Comparison of ENCODE assay signal across 26 mouse cellular contexts in the genomic region with DNA sequence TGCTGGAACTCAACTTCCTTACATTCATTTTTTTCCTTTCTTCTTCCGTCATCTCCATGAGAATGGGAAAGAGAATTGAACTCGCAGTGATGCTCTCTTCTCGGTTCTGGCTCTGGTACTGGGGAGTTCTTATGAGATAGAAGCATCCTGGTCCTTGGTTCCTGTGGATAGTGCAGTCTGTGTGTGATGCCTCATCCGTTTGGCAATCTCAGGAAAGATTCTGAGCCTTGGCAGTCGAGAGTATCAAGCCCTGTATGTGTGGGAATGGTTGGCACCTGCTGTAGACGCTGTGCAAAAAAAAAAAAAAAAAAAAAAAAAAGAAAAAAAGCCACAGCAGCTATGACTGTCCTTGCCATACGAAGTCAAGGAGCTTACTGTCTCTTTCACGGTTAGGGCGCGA. TPM values are rescaled to one million over a fixed set of nuclear protein-coding genes. Genes with fewer than 3 reads are reported as not detected.
A peak's percentile ranks its signal among the peaks of the same experiment; 100 is the strongest.
DNase-seq lines count a peak whose midpoint lies in the region; ATAC-seq lines count a peak whose summit lies in the region.
"Had no signal": no experiment of that assay in that cellular context is flagged by ENCODE, and none has a peak within 500 bp of the region (broad histone marks: within the 10 kb centered on the region; RNA-seq: fewer than 3 reads in every experiment).

No protein-coding gene starts in this region.

- H3K4me1 ChIP-seq in forebrain, embryonic 16.5 days (replicated peaks; ENCODE audit: control insufficient read depth, insufficient read depth, low read length): no peaks in the 10 kb centered on the region
- peaks cover 3% of the 10 kb centered on the region; the same call in 1 of the 2 replicates for H3K4me1 ChIP-seq in forebrain, embryonic 13.5 days
- H3K4me1 ChIP-seq in hindbrain, embryonic 16.5 days (ENCODE audit: control insufficient read depth, insufficient read depth, low read depth, low read length): peaks cover 7% of the 10 kb centered on the region; the same call in 1 of the 2 replicates
- H3K4me1 ChIP-seq in hindbrain, embryonic 14.5 days (replicated peaks; ENCODE audit: control insufficient read depth, insufficient read depth, low read length): peaks cover 12% of the 10 kb centered on the region; the same call in 1 of the 2 replicates
- H3K4me1 ChIP-seq: embryonic facial prominence, embryonic 13.5 days; heart, embryonic 15.5 days; intestine, embryonic 15.5 days; limb, embryonic 15.5 days had no signal

- no peak overlapping the region for H3K4me3 ChIP-seq in forebrain, embryonic 16.5 days (replicated peaks; ENCODE audit: low read length)
- H3K4me3 ChIP-seq in forebrain, embryonic 13.5 days: no peak overlapping the region
- H3K4me3 ChIP-seq in hindbrain, embryonic 16.5 days (ENCODE audit: low read length): no peak overlapping the region
- no peak overlapping the region for H3K4me3 ChIP-seq in hindbrain, embryonic 14.5 days (replicated peaks; ENCODE audit: low read length)
- H3K4me3 ChIP-seq: embryonic facial prominence, embryonic 13.5 days; erythroblast, embryonic 14.5 days; gastrocnemius, adult 2 months; heart, embryonic 15.5 days; hindbrain, embryonic 15.5 days; intestine, embryonic 15.5 days; limb, embryonic 15.5 days; midbrain, embryonic 12.5 days; neural tube, embryonic 15.5 days had no signal

- WGBS in forebrain, embryonic 16.5 days: 71% methylated on average over 10 of the region's 10 CpGs
- WGBS in forebrain, embryonic 13.5 days: 79% methylated on average over 10 of the region's 10 CpGs
- WGBS in hindbrain, embryonic 16.5 days: 73% methylated on average over 10 of the region's 10 CpGs
- WGBS in hindbrain, embryonic 14.5 days: 81% methylated on average over 10 of the region's 10 CpGs

- no peak overlapping the region for H3K9ac ChIP-seq in forebrain, embryonic 16.5 days (replicated peaks; ENCODE audit: low read depth, low read length)
- H3K9ac ChIP-seq in forebrain, embryonic 13.5 days: no peak overlapping the region
- no peak overlapping the region for H3K9ac ChIP-seq in hindbrain, embryonic 16.5 days (ENCODE audit: low read depth, low read length)
- no peak overlapping the region for H3K9ac ChIP-seq in hindbrain, embryonic 14.5 days
- H3K9ac ChIP-seq: embryonic facial prominence, embryonic 13.5 days; heart, embryonic 15.5 days; hindbrain, embryonic 15.5 days; intestine, embryonic 15.5 days; limb, embryonic 15.5 days; liver, embryonic 14.5 days; lung, embryonic 14.5 days; midbrain, embryonic 12.5 days; neural tube, embryonic 15.5 days had no signal

- no peak overlapping the region; the same call in 1 of the 2 replicates for H3K27ac ChIP-seq in forebrain, embryonic 16.5 days (ENCODE audit: low read length)
- H3K27ac ChIP-seq in forebrain, embryonic 13.5 days: no peak overlapping the region
- H3K27ac ChIP-seq in hindbrain, embryonic 16.5 days (ENCODE audit: low read depth, low read length): no peak overlapping the region
- no peak overlapping the region for H3K27ac ChIP-seq in hindbrain, embryonic 14.5 days
- H3K27ac ChIP-seq: embryonic facial prominence, embryonic 13.5 days; gastrocnemius, adult 2 months; heart, embryonic 15.5 days; hindbrain, embryonic 15.5 days; intestine, embryonic 15.5 days; limb, embryonic 15.5 days; liver, embryonic 14.5 days; midbrain, embryonic 12.5 days; neural tube, embryonic 15.5 days; stomach, postnatal 0 days had no signal

- no peak overlapping the region for H3K4me2 ChIP-seq in forebrain, embryonic 16.5 days (ENCODE audit: low read length)
- H3K4me2 ChIP-seq in forebrain, embryonic 13.5 days: no peak overlapping the region
- no peak overlapping the region for H3K4me2 ChIP-seq in hindbrain, embryonic 16.5 days (ENCODE audit: low read length)
- H3K4me2 ChIP-seq in hindbrain, embryonic 14.5 days (replicated peaks): no peak overlapping the region
- H3K4me2 ChIP-seq: embryonic facial prominence, embryonic 13.5 days; heart, embryonic 15.5 days; hindbrain, embryonic 15.5 days; intestine, embryonic 15.5 days; limb, embryonic 15.5 days; lung, embryonic 14.5 days; midbrain, embryonic 12.5 days; neural tube, embryonic 15.5 days had no signal

- peak; percentile 63; the same call in 1 of the 2 replicates for ATAC-seq in forebrain, embryonic 16.5 days
- ATAC-seq in forebrain, embryonic 13.5 days: no peak
- ATAC-seq in hindbrain, embryonic 16.5 days: no peak
- ATAC-seq in hindbrain, embryonic 14.5 days (ENCODE audit: low FRiP score): no peak
- ATAC-seq: intestine, embryonic 15.5 days had no signal

- no peaks in the 10 kb centered on the region for H3K36me3 ChIP-seq in forebrain, embryonic 16.5 days (ENCODE audit: control insufficient read depth, insufficient read depth)
- no peaks in the 10 kb centered on the region for H3K36me3 ChIP-seq in forebrain, embryonic 13.5 days (ENCODE audit: poor library complexity, severe bottlenecking)
- no peaks in the 10 kb centered on the region for H3K36me3 ChIP-seq in hindbrain, embryonic 16.5 days (ENCODE audit: control insufficient read depth, insufficient read depth, low read length)
- H3K36me3 ChIP-seq in hindbrain, embryonic 14.5 days (replicated peaks; ENCODE audit: control insufficient read depth, insufficient read depth): no peaks in the 10 kb centered on the region
- H3K36me3 ChIP-seq: embryonic facial prominence, embryonic 13.5 days; heart, embryonic 15.5 days; hindbrain, embryonic 15.5 days; intestine, embryonic 15.5 days; limb, embryonic 15.5 days; midbrain, embryonic 12.5 days; neural tube, embryonic 15.5 days had no signal

- peak; percentile 57 for DNase-seq in right cerebral cortex, adult 18-20 months
- no peak for DNase-seq in right cerebral cortex, postnatal 25 days
- DNase-seq in cerebellum, postnatal 10 days: peak; percentile 63 to 64
- DNase-seq in hindbrain, embryonic 14.5 days (ENCODE audit: low spot score): no peak
- DNase-seq: adrenal gland, adult 2 months; B cell, adult 2 months; embryo, embryonic 11 days; gastrocnemius, adult 2 months; heart, postnatal 36 days; kidney, adult 8-10 months; kidney, postnatal 10 days; left cerebral cortex, postnatal 4 days; lung, embryonic 14.5 days had no signal

- no peaks in the 10 kb centered on the region for H3K27me3 ChIP-seq in forebrain, embryonic 16.5 days (replicated peaks; ENCODE audit: control insufficient read depth, insufficient read depth, low read length)
- no peaks in the 10 kb centered on the region for H3K27me3 ChIP-seq in forebrain, embryonic 13.5 days
- H3K27me3 ChIP-seq in hindbrain, embryonic 16.5 days (replicated peaks; ENCODE audit: control insufficient read depth, insufficient read depth, low read length): no peaks in the 10 kb centered on the region
- no peaks in the 10 kb centered on the region for H3K27me3 ChIP-seq in hindbrain, embryonic 14.5 days (ENCODE audit: control insufficient read depth, insufficient read depth, low read length)
- H3K27me3 ChIP-seq: embryonic facial prominence, embryonic 13.5 days; hindbrain, embryonic 15.5 days; intestine, embryonic 15.5 days; limb, embryonic 15.5 days; midbrain, embryonic 12.5 days; neural tube, embryonic 15.5 days had no signal

- no peaks in the 10 kb centered on the region for H3K9me3 ChIP-seq in forebrain, embryonic 16.5 days (ENCODE audit: control insufficient read depth, low read length)
- no peaks in the 10 kb centered on the region for H3K9me3 ChIP-seq in forebrain, embryonic 13.5 days (replicated peaks)
- H3K9me3 ChIP-seq in hindbrain, embryonic 16.5 days (ENCODE audit: control insufficient read depth, low read length): no peaks in the 10 kb centered on the region
- no peaks in the 10 kb centered on the region for H3K9me3 ChIP-seq in hindbrain, embryonic 14.5 days (ENCODE audit: control insufficient read depth, low read length)
- H3K9me3 ChIP-seq: embryonic facial prominence, embryonic 13.5 days; heart, embryonic 15.5 days; hindbrain, embryonic 15.5 days; intestine, embryonic 15.5 days; limb, embryonic 15.5 days; midbrain, embryonic 12.5 days; neural tube, embryonic 15.5 days had no signal

RNA-seq across cellular contexts. Expression of a gene that starts 47.2 kb away (rescaled TPM):
- 59.8 and 71.8 TPM in 2 replicates for polyA plus RNA-seq in forebrain, embryonic 16.5 days (2015; fragmentation: Nextera tagmentation; extraction: Ambion mirVana)
- polyA plus RNA-seq in forebrain, embryonic 13.5 days (2015; fragmentation: Nextera tagmentation; extraction: Ambion mirVana): 27.0 and 29.9 TPM in 2 replicates
- 55.3 and 69.1 TPM in 2 replicates for polyA plus RNA-seq in hindbrain, embryonic 16.5 days (2015; fragmentation: Nextera tagmentation; extraction: Ambion mirVana)
- polyA plus RNA-seq in hindbrain, embryonic 14.5 days (2014; fragmentation: Nextera tagmentation; extraction: Ambion mirVana): 56.9 and 64.2 TPM in 2 replicates
- polyA plus RNA-seq: erythroblast, embryonic 14.5 days had no signal

Comparison
In these comparisons a context has a peak if more than half of its experiments do, and no peak if none do; other contexts are left out.
1. DNase-seq: peak in right cerebral cortex, adult 18-20 months (single experiment) and cerebellum, postnatal 10 days (2 of 2); none in right cerebral cortex, postnatal 25 days (single experiment) and hindbrain, embryonic 14.5 days (single experiment).